21 mouse cellular contexts compared by ENCODE assay signal in genomic region chr2:39069096-39069495, GRCm38 (mm10). TPM values are rescaled to one million over a fixed set of nuclear protein-coding genes. Genes with fewer than 3 reads are reported as not detected.
DNase-seq lines count a peak whose midpoint lies in the region; TF ChIP-seq lines count a peak whose summit lies in the region.
"Had no signal": no experiment of that assay in that cellular context is flagged by ENCODE, and none has a peak within 500 bp of the region (broad histone marks: within the 10 kb centered on the region; RNA-seq: fewer than 3 reads in every experiment).

No protein-coding gene starts in this region.

- peak overlapping the region; percentile 6; the same call in 1 of the 2 replicates for H3K27ac ChIP-seq in embryonic fibroblast, embryonic 13.5 days (ENCODE audit: insufficient read depth, low read length)
- H3K27ac ChIP-seq: embryonic facial prominence, embryonic 13.5 days; embryonic facial prominence, embryonic 15.5 days; forebrain, embryonic 13.5 days; forebrain, embryonic 15.5 days had no signal

- DNase-seq in right cerebral cortex, adult 18-20 months = peak; percentile 15
- no peak for DNase-seq in right cerebral cortex, postnatal 4 days
- DNase-seq in 416B (ENCODE audit: low read depth) (peak; percentile 33), MN1 (ENCODE audit: low spot score) (peak; percentile 37)
- no peak for DNase-seq in spleen, postnatal 14 days (ENCODE audit: low spot score in 2 of 2)
- no peak for DNase-seq in embryo, embryonic 9.5 days (ENCODE audit: extremely low spot score)
- no peak for DNase-seq in B cell, adult 2 months
- DNase-seq: adrenal gland, adult 8-10 months; adrenal gland, postnatal 14 days; adrenal gland, postnatal 36 days; cerebellum, adult 11 months; cerebellum, adult 18-20 months; cerebellum, adult 8-10 months; cerebellum, adult 9-11 months; cerebellum, postnatal 25 days; forebrain, postnatal 0 days had no signal

- peaks cover 2% of the 10 kb centered on the region; the same call in 1 of the 2 replicates for H3K4me1 ChIP-seq in embryonic fibroblast, embryonic 13.5 days (ENCODE audit: control insufficient read depth, insufficient read depth, low read length)

- TF ChIP-seq POLR2A in embryonic fibroblast, embryonic 13.5 days (IDR thresholded peaks at IDR 0.05; ENCODE audit: low read depth, low read length) = no peak

- TF ChIP-seq CTCF in embryonic fibroblast, embryonic 13.5 days (IDR thresholded peaks at IDR 0.05; ENCODE audit: borderline replicate concordance, insufficient read depth, low read length) = no peak

- no peak overlapping the region for H3K4me3 ChIP-seq in embryonic fibroblast, embryonic 13.5 days (ENCODE audit: insufficient read depth, low read length)
- H3K4me3 ChIP-seq: embryonic facial prominence, embryonic 13.5 days; embryonic facial prominence, embryonic 15.5 days; forebrain, embryonic 13.5 days; forebrain, embryonic 15.5 days had no signal

RNA-seq across cellular contexts. Expression of gene Golga1, which starts 3.8 kb away (rescaled TPM):
- 28.0 and 36.3 TPM in 2 replicates for polyA plus RNA-seq in embryonic fibroblast, embryonic 13.5 days (2011; ENCODE audit: insufficient read length, low read depth, missing spikeins)

Comparison
In these comparisons a context has a peak if more than half of its experiments do, and no peak if none do; other contexts are left out.
1. DNase-seq: peak in right cerebral cortex, adult 18-20 months (single experiment), 416B (single experiment) and MN1 (single experiment); none in right cerebral cortex, postnatal 4 days (single experiment), spleen, postnatal 14 days (0 of 2), embryo, embryonic 9.5 days (single experiment) and B cell, adult 2 months (0 of 2).